Mouse (Mus musculus) liver, embryonic 15.5 days (tissue): Measurements from ENCODE around the gene Pde1b. TPM values are rescaled to one million over a fixed set of nuclear protein-coding genes. Genes with fewer than 3 reads are reported as not detected.
A peak's percentile ranks its signal among the peaks of the same experiment; 100 is the strongest.

ENCODE experiments used
- ATAC-seq: fragments of 200-750 bp; cut with Nextera tagmentation; 2 replicates; pipeline ENCODE4 v1.8.0; 2017; ENCODE audit warnings: moderate number of reproducible peaks, mild to moderate bottlenecking, moderate library complexity; ENCODE audit not compliant: insufficient read depth
- H3K27ac ChIP-seq: fragments of 300-500 bp; sonication (generic); replicated peaks from 2 replicates; pipeline ENCODE4 v1.5.1; 2015; ENCODE audit warnings: mild to moderate bottlenecking, inconsistent platforms
- H3K27me3 ChIP-seq: fragments of 300-500 bp; sonication (generic); 2 replicates; pipeline ENCODE4 v1.6.1; 2015; ENCODE audit warnings: mild to moderate bottlenecking, inconsistent platforms
- H3K36me3 ChIP-seq: fragments of 300-500 bp; sonication (generic); replicated peaks from 2 replicates; pipeline ENCODE4 v1.6.1; 2015; ENCODE audit warnings: moderate library complexity, mild to moderate bottlenecking, inconsistent platforms
- H3K4me1 ChIP-seq: fragments of 300-500 bp; sonication (generic); replicated peaks from 2 replicates; pipeline ENCODE4 v1.6.1; 2015; ENCODE audit warnings: inconsistent platforms
- H3K4me2 ChIP-seq: fragments of 300-500 bp; sonication (generic); 2 replicates; pipeline ENCODE4 v1.6.1; 2015; ENCODE audit warnings: moderate library complexity, mild to moderate bottlenecking, inconsistent platforms
- H3K4me3 ChIP-seq: fragments of 300-500 bp; sonication (generic); replicated peaks from 2 replicates; pipeline ENCODE4 v1.5.1; 2015; ENCODE audit warnings: mild to moderate bottlenecking, inconsistent platforms
- H3K9ac ChIP-seq: fragments of 300-500 bp; sonication (generic); 2 replicates; pipeline ENCODE4 v1.6.1; 2015; ENCODE audit warnings: moderate library complexity, mild to moderate bottlenecking, inconsistent platforms
- H3K9me3 ChIP-seq: fragments of 300-500 bp; sonication (generic); replicated peaks from 2 replicates; pipeline ENCODE4 v1.6.1; 2016; ENCODE audit warnings: inconsistent platforms
- WGBS: fragments of 180-500 bp; shearing (Covaris S2); methylation state at CpG from one replicate; pipeline ENCODE4 v1.1.7; 2015; ENCODE audit warnings: mixed read lengths; ENCODE audit not compliant: insufficient replicate concordance; 5-methylcytosine and 5-hydroxymethylcytosine counted together
- polyA plus RNA-seq: library from polyadenylated mRNA; unstranded; fragments of >200 nt; fragmentation: Nextera tagmentation; extraction: Ambion mirVana; gene quantifications from 2 replicates; pipeline ENCODE4 v1.2.1, GENCODE M21; 2015

Pde1b gene
- polyA plus RNA-seq, 1 experiment from 2014 or later, result 0.29 TPM

GRCm38 (mm10) chr15:103534054-103534620 lies 31.3 kb downstream of the Pde1b start:
- Histone ChIP-seq H3K4me3 (no peak overlapping the region), H3K9me3 (no peaks in the 10 kb centered on the region), H3K27me3 (peaks cover 53% of the 10 kb centered on the region), H3K9ac (no peak overlapping the region), H3K27ac (no peak overlapping the region), H3K36me3 (no peaks in the 10 kb centered on the region), H3K4me2 (no peak overlapping the region), H3K4me1 (no peaks in the 10 kb centered on the region)
- no peak for ATAC-seq
- WGBS, result 56% methylated on average over 7 of the region's 7 CpGs

DNA sequence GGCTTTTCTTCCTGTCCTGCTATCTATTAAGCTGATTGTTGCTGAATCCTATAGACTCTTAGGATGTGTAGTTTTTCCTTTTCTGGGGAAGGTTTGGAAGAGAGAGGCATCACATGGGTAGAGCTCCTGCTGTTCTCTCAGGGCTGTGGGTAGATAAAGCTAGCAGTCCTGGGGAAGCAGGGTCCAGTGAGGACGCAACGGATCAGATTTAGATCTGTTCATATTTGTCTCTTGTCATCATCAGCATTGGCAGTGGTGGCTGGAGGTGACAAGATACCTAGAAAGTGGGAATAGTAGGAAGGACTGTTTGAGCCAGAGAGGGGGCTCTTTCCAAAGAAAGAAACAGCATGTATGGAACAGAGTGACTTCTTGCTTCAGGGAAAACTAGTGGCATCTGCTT lies 32.2 kb downstream of the Pde1b start:
- Histone ChIP-seq H3K27me3 (peaks cover 62% of the 10 kb centered on the region), H3K27ac (no peak overlapping the region), H3K4me2 (no peak overlapping the region), H3K4me1 (no peaks in the 10 kb centered on the region), H3K9ac (no peak overlapping the region), H3K36me3 (no peaks in the 10 kb centered on the region), H3K4me3 (no peak overlapping the region), H3K9me3 (no peaks in the 10 kb centered on the region)
- ATAC-seq, result no peak
- 50% methylated on average over 2 of the region's 2 CpGs for WGBS

DNA sequence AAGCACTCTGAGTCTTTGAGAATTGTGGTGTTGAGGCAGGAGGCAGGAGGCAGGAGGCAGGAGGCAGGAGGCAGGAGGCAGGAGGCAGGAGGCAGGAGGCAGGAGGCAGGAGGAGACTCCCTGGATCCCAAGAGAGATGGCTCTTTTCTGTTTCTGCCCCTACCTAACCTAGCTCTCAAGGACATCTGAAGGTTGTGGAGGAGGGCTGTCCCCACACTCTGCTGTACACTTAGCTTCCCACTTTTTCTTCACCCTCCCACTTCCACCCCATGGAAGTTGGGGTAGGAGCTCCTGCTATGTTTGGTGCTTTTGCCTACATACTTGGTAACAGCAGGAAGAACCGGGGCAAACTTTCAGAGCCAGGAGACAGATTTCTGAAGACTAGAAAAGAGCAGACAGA lies 33.0 kb downstream of the Pde1b start:
- no peak for ATAC-seq
- peaks cover 66% of the 10 kb centered on the region for H3K27me3 ChIP-seq
- 38% methylated on average over 1 of the region's 1 CpGs for WGBS
- H3K27ac ChIP-seq, result no peak overlapping the region
- H3K9me3 ChIP-seq, result no peaks in the 10 kb centered on the region
- no peak overlapping the region for H3K4me3 ChIP-seq
- no peak overlapping the region for H3K4me2 ChIP-seq
- H3K9ac ChIP-seq, result no peak overlapping the region
- H3K4me1 ChIP-seq, result no peaks in the 10 kb centered on the region
- H3K36me3 ChIP-seq, result no peaks in the 10 kb centered on the region

DNA sequence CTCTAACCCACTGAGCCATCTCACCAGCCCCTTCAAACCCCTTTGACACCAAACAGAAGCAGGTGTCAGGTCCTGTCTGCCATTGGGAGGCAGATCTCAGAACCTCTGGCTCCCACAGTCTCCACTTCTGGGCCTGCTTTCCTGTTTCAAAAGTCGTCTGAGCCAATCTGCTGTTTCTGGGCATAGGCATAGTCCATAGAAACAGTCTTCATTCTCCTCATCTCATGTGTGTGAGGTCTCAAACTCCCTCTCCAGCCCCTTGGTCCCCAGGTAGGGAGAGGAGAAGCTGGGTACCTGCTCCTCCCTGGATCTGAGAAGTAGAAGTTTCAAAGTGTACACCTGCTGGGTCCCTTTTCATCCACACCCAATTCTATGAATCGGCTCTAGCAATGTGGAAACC lies 33.6 kb downstream of the Pde1b start:
- 19% methylated on average over 2 of the region's 2 CpGs for WGBS
- peaks cover 67% of the 10 kb centered on the region for H3K27me3 ChIP-seq

DNA sequence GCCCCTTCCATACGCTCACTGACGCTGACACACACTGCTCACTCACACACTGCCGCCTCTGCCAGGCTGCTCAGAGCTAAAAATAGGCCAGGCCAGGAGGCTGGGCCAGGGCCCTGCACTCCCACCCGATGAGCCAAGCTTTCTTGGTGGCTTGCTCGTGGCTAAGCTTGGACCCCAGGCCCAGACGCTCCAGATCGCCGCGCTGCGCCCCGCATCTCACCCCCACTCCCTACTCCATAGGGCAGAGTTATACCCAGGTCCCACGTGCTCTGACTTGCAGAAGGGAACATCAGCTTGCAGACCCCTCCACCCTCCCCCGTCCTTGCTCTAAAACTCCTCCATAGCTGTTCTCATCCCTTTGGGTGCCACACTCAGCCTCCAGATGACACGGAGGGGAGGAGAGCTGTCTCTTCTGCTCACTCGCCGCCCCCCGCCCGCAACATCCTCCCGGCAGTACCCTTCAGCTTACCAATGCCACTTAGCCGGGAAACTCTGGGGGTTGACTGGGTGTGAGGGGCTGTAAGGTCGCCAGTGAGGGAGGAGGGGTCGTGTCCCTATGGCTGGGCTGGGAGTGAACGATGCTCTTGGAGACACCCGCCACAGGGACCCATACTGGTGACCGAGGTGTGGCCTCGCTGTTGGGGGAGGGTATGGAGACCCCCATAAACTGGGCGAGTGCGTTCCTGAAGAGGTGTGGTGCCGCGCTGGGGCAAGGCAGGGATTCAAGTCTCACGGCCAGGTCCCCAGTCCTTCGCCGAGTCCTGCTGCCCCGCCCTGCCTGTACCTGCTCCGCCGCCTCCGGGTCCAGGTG lies 34.4 kb downstream of the Pde1b start:
- Histone ChIP-seq H3K36me3 (no peaks in the 10 kb centered on the region), H3K27ac (no peak overlapping the region), H3K4me2 (peak overlapping the region; percentile 54), H3K4me1 (no peaks in the 10 kb centered on the region), H3K4me3 (peak overlapping the region; percentile 37), H3K9me3 (no peaks in the 10 kb centered on the region), H3K27me3 (peaks cover 67% of the 10 kb centered on the region), H3K9ac (no peak overlapping the region)
- 3% methylated on average over 35 of the region's 37 CpGs for WGBS
- no peak for ATAC-seq

More for the DNA sequence above, 33.6 kb downstream of the Pde1b start:
- Histone ChIP-seq H3K36me3 (no peaks in the 10 kb centered on the region), H3K9me3 (no peaks in the 10 kb centered on the region), H3K4me1 (no peaks in the 10 kb centered on the region), H3K9ac (no peak overlapping the region), H3K27ac (no peak overlapping the region), H3K4me2 (no peak overlapping the region), H3K4me3 (no peak overlapping the region)
- no peak for ATAC-seq

- Histone ChIP-seq H3K27me3 (peaks cover 67% of the 10 kb centered on the region), H3K4me1 (no peaks in the 10 kb centered on the region), H3K9me3 (no peaks in the 10 kb centered on the region), H3K4me2 (peak within 1 kb of the TSS; percentile 54), H3K9ac (no peak within 1 kb of the TSS), H3K4me3 (peak within 1 kb of the TSS; percentile 37), H3K27ac (no peak within 1 kb of the TSS), H3K36me3 (no peaks in the 10 kb centered on the region)
- ATAC-seq, result no peak
- WGBS, result under 1% methylated on average over 36 of the region's 36 CpGs
Measured at GRCm38 (mm10) chr15:103537822-103538213, 35.0 kb downstream of the Pde1b start, which contains the start of gene Ppp1r1a. Gene Ppp1r1a, minus strand, starts transcription at chr15:103538003.

GRCm38 (mm10) chr15:103539259-103539658 lies 36.4 kb downstream of the Pde1b start:
- no peak overlapping the region for H3K9ac ChIP-seq
- H3K4me2 ChIP-seq, result no peak overlapping the region
- no peak overlapping the region for H3K27ac ChIP-seq
- no peak for ATAC-seq
- no peaks in the 10 kb centered on the region for H3K4me1 ChIP-seq
- H3K27me3 ChIP-seq, result peaks cover 60% of the 10 kb centered on the region
- no peaks in the 10 kb centered on the region for H3K9me3 ChIP-seq
- H3K4me3 ChIP-seq, result no peak overlapping the region
- WGBS, result 56% methylated on average over 2 of the region's 2 CpGs
- no peaks in the 10 kb centered on the region for H3K36me3 ChIP-seq

GRCm38 (mm10) chr15:103540646-103541045 lies 37.8 kb downstream of the Pde1b start:
- Histone ChIP-seq H3K27me3 (peaks cover 47% of the 10 kb centered on the region), H3K9ac (no peak overlapping the region), H3K4me1 (no peaks in the 10 kb centered on the region), H3K4me3 (no peak overlapping the region), H3K4me2 (no peak overlapping the region), H3K9me3 (no peaks in the 10 kb centered on the region), H3K27ac (no peak overlapping the region), H3K36me3 (no peaks in the 10 kb centered on the region)
- no peak for ATAC-seq
- 52% methylated on average over 1 of the region's 1 CpGs for WGBS

DNA sequence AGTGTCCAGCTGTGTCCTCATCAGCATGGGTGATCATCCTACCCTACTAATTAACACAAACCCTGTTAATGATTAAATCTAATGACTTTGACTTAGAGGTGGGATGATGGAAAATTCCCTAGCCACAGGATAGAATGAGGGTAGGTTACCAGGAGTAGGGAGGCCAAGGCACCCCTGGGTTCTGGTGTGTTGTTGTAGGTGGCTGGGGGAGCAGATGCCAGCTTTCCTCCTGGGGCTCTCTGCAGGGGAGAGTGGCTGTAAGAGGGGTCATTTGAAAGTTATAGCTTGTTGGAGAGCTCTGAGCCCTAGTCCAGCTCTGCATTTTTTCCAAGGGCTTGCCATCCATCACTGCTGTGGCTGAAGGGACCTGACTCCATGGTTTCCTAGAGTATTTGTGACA lies 39.7 kb downstream of the Pde1b start:
- Histone ChIP-seq H3K9ac (no peak overlapping the region), H3K4me1 (no peaks in the 10 kb centered on the region), H3K9me3 (no peaks in the 10 kb centered on the region), H3K4me2 (no peak overlapping the region), H3K36me3 (no peaks in the 10 kb centered on the region), H3K4me3 (no peak overlapping the region), H3K27ac (no peak overlapping the region), H3K27me3 (peaks cover 30% of the 10 kb centered on the region)
- no peak for ATAC-seq

DNA sequence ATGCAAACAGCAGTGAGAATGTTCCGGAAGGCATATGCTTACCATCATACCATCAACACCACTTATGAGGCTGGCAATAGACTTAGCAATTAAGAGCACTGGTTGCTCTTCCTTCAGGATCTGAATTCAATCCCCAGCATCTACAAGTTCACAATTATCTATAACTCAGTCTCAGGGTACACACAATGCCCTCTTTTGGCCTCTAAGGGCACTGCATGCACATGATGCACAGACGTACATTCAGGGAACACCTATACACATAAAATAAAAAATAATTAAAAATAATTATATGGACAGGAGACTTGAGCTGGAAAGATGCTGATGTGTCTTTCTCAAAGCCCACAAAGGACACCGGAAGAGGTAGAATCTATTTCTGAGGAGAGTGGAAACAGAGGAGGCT lies 45.1 kb downstream of the Pde1b start:
- no peak for ATAC-seq
- Histone ChIP-seq H3K4me1 (no peaks in the 10 kb centered on the region), H3K9me3 (no peaks in the 10 kb centered on the region), H3K9ac (no peak overlapping the region), H3K27me3 (no peaks in the 10 kb centered on the region; the same call in 1 of the 2 replicates), H3K4me2 (no peak overlapping the region), H3K27ac (no peak overlapping the region), H3K36me3 (no peaks in the 10 kb centered on the region), H3K4me3 (no peak overlapping the region)
- 58% methylated on average over 3 of the region's 3 CpGs for WGBS

DNA sequence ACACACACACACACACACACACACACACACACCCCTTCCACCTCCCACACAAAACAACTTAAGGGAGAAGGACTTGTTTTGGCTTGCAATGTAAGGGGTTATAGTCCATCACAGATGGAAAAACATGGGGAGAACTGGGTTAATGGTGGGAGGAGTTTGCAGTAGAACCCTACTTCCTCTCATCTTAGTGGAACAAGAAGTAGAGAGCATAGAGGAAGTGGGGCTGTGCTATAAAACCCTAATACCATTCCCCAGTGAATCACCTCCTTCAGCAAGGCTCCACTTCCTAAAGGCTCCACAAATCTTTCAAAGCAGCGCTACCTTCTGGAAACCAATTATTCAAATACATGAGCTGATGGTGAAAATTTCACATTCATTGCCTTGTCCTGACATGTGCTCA lies 46.6 kb downstream of the Pde1b start:
- Histone ChIP-seq H3K4me3 (no peak overlapping the region), H3K27me3 (no peaks in the 10 kb centered on the region), H3K4me1 (no peaks in the 10 kb centered on the region), H3K27ac (no peak overlapping the region), H3K9me3 (no peaks in the 10 kb centered on the region), H3K36me3 (no peaks in the 10 kb centered on the region), H3K9ac (no peak overlapping the region), H3K4me2 (no peak overlapping the region)
- no peak for ATAC-seq
- WGBS, result 65% methylated on average over 1 of the region's 1 CpGs
